Mouse (Mus musculus): ENCODE measurements around the gene Slc26a8. TPM values are rescaled to one million over a fixed set of nuclear protein-coding genes. Genes with fewer than 3 reads are reported as not detected.

Gene Slc26a8
- total and polyA plus RNA-seq, 3 experiments = 0.58 to 1.6 TPM; not detected in 1

DNA sequence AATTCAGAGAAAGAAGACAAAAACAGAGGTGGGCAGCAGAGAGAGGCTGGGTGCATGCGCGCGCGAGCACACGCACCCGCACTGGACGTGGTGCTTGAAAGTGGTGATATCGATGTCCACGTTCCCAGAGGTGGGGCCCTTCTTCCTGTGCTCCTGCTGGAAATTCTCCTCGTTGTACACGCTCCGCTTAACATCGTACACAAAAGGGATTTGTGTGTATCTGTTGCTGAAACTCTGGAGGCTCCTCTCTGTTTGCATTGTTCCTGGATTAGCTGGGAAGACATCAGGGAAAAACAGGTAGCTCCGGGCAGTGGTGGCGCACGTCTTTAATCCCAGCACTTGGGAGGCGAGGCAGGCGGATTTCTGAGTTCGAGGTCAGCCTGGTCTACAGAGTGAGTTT, 5.4 kb downstream of the Slc26a8 start:
- Histone ChIP-seq H3K9ac (ENCODE audit: control insufficient read depth, low read depth, low read length, poor library complexity, severe bottlenecking) (no peak overlapping the region), H3K36me3 (ENCODE audit: control insufficient read depth in 1 of 2, insufficient read depth in 2 of 2, low read length in 2 of 2) (peaks cover 0 to 10% of the 10 kb centered on the region in 2 experiments; a peak in 2 of 4 replicates), H3K27ac (ENCODE audit: control insufficient read depth, low read depth, low read length) (no peak overlapping the region), H3K27me3 (ENCODE audit: control insufficient read depth in 1 of 2, insufficient read depth in 2 of 2, low read length in 2 of 2) (no peaks in the 10 kb centered on the region), H3K79me2 (ENCODE audit: control insufficient read depth, insufficient read depth, low read length, poor library complexity) (peaks cover 2% of the 10 kb centered on the region; the same call in 1 of the 2 replicates), H3K9me3 (replicated peaks; ENCODE audit: insufficient read depth, low read length) (no peaks in the 10 kb centered on the region), H3K4me3 (ENCODE audit: control insufficient read depth in 1 of 2, insufficient read depth in 1 of 2, low read depth in 2 of 2, low read length in 2 of 2) (no peak overlapping the region), H3K4me1 (ENCODE audit: control insufficient read depth in 1 of 2, insufficient read depth in 2 of 2, low read length in 2 of 2) (peaks cover 0 to 7% of the 10 kb centered on the region in 2 experiments; a peak in 3 of 4 replicates)
- no peak for TF ChIP-seq MXI1 (IDR thresholded peaks at IDR 0.05; ENCODE audit: low read depth, low read length)
- TF ChIP-seq ZC3H11A (IDR thresholded peaks at IDR 0.05; ENCODE audit: low read depth, low read length) = no peak
- TF ChIP-seq NELFE (IDR thresholded peaks at IDR 0.05; ENCODE audit: low read depth, low read length) = no peak
- no peak for TF ChIP-seq BHLHE40 (IDR thresholded peaks at IDR 0.05; ENCODE audit: borderline replicate concordance, low read depth, low read length)
- no peak for TF ChIP-seq KAT2A (conservative IDR thresholded peaks at IDR 0.05; ENCODE audit: low read depth, low read length)
- TF ChIP-seq USF1 (IDR thresholded peaks at IDR 0.05; ENCODE audit: low read depth, low read length) = no peak
- TF ChIP-seq RCOR1 (IDR thresholded peaks at IDR 0.05; ENCODE audit: low read depth, low read length) = no peak
- TF ChIP-seq MYC (IDR thresholded peaks at IDR 0.05; ENCODE audit: low read depth, low read length) = no peak
- no peak for TF ChIP-seq MAFK (IDR thresholded peaks at IDR 0.05; ENCODE audit: borderline replicate concordance, low read depth, low read length)
- TF ChIP-seq POLR2A (IDR thresholded peaks at IDR 0.05; ENCODE audit: control insufficient read depth in 1 of 2, insufficient read depth in 1 of 2, low read depth in 1 of 2, low read length in 2 of 2, poor library complexity in 1 of 2) = no peak
- no peak for TF ChIP-seq ELF1 (IDR thresholded peaks at IDR 0.05; ENCODE audit: low read depth, low read length)
- DNase-seq (ENCODE audit: low read depth, low spot score) = no peak

- no peak for TF ChIP-seq MAFK (IDR thresholded peaks at IDR 0.05; ENCODE audit: borderline replicate concordance, low read depth, low read length)
- TF ChIP-seq KAT2A (conservative IDR thresholded peaks at IDR 0.05; ENCODE audit: low read depth, low read length) = no peak
- TF ChIP-seq UBTF (IDR thresholded peaks at IDR 0.05; ENCODE audit: borderline replicate concordance, insufficient read depth, low read depth, low read length) = no peak
- TF ChIP-seq MAX (IDR thresholded peaks at IDR 0.05; ENCODE audit: low read length) = no peak
- TF ChIP-seq USF2 (IDR thresholded peaks at IDR 0.05; ENCODE audit: borderline replicate concordance in 1 of 2, insufficient read depth in 1 of 2, low read depth in 1 of 2, low read length in 2 of 2) = no peak
- no peak for TF ChIP-seq NELFE (IDR thresholded peaks at IDR 0.05; ENCODE audit: low read depth, low read length)
- no peak for TF ChIP-seq MYB (IDR thresholded peaks at IDR 0.05; ENCODE audit: low read depth, low read length)
- no peak for TF ChIP-seq ZNF384 (IDR thresholded peaks at IDR 0.05; ENCODE audit: low read depth, low read length)
- TF ChIP-seq RCOR1 (IDR thresholded peaks at IDR 0.05; ENCODE audit: low read depth, low read length) = no peak
- TF ChIP-seq E2F4 (IDR thresholded peaks at IDR 0.05; ENCODE audit: borderline replicate concordance, low read depth, low read length) = no peak
- no peak for TF ChIP-seq RAD21 (IDR thresholded peaks at IDR 0.05; ENCODE audit: low read depth, low read length)
- TF ChIP-seq POLR2A (IDR thresholded peaks at IDR 0.05; ENCODE audit: control insufficient read depth in 1 of 2, insufficient read depth in 1 of 2, low read depth in 1 of 2, low read length in 2 of 2, poor library complexity in 1 of 2) = no peak
- no peak for TF ChIP-seq POLR2AphosphoS5 (IDR thresholded peaks at IDR 0.05; ENCODE audit: borderline replicate concordance, low read depth, low read length)
- TF ChIP-seq TAL1 (IDR thresholded peaks at IDR 0.05; ENCODE audit: low read length) = no peak
- TF ChIP-seq MAZ (IDR thresholded peaks at IDR 0.05; ENCODE audit: low read depth, low read length) = no peak
- no peak for TF ChIP-seq CHD2 (IDR thresholded peaks at IDR 0.05; ENCODE audit: low read length)
- TF ChIP-seq CTCF (IDR thresholded peaks at IDR 0.05 in 2 of 3, conservative IDR thresholded peaks at IDR 0.05 in 1 of 3; ENCODE audit: control insufficient read depth in 1 of 3, insufficient read depth in 1 of 3, low read depth in 2 of 3, low read length in 3 of 3, poor library complexity in 1 of 3, severe bottlenecking in 1 of 3) = no peak
- TF ChIP-seq POLR2AphosphoS2 (IDR thresholded peaks at IDR 0.05; ENCODE audit: low read length) = no peak
- H3K4me3 ChIP-seq (ENCODE audit: control insufficient read depth in 1 of 2, insufficient read depth in 1 of 2, low read depth in 2 of 2, low read length in 2 of 2) = no peak overlapping the region
- H3K79me2 ChIP-seq (ENCODE audit: control insufficient read depth, insufficient read depth, low read length, poor library complexity) = no peaks in the 10 kb centered on the region
- H3K36me3 ChIP-seq (ENCODE audit: control insufficient read depth in 1 of 2, insufficient read depth in 2 of 2, low read length in 2 of 2) = peaks cover 0 to 6% of the 10 kb centered on the region in 2 experiments; a peak in 2 of 4 replicates
- H3K27ac ChIP-seq (ENCODE audit: control insufficient read depth, low read depth, low read length) = no peak overlapping the region
- no peak overlapping the region for H3K9ac ChIP-seq (ENCODE audit: control insufficient read depth, low read depth, low read length, poor library complexity, severe bottlenecking)
- peaks cover 0 to 3% of the 10 kb centered on the region in 2 experiments; a peak in 2 of 4 replicates for H3K4me1 ChIP-seq (ENCODE audit: control insufficient read depth in 1 of 2, insufficient read depth in 2 of 2, low read length in 2 of 2)
- H3K9me3 ChIP-seq (replicated peaks; ENCODE audit: insufficient read depth, low read length) = no peaks in the 10 kb centered on the region
- no peak for DNase-seq (ENCODE audit: low read depth, low spot score)
- no peaks in the 10 kb centered on the region for H3K27me3 ChIP-seq (ENCODE audit: control insufficient read depth in 1 of 2, insufficient read depth in 2 of 2, low read length in 2 of 2)
Measured at GRCm38 (mm10) chr17:28683601-28684000, 6.4 kb downstream of the Slc26a8 start.

Measured in MEL (cell line).